Mouse (Mus musculus) CH12.LX (cell line): ENCODE data around the gene Apba2.

Experiments used
- BHLHE40 ChIP-seq: IDR thresholded peaks from 2 replicates; pipeline ENCODE4 v1.6.1; 2011; ENCODE audit warnings: mild to moderate bottlenecking, low read depth, low read length, improper control_type of control experiment
- CHD2 ChIP-seq: IDR thresholded peaks from 2 replicates; pipeline ENCODE4 v1.6.1; 2011; ENCODE audit warnings: low read length, improper control_type of control experiment
- CTCF ChIP-seq, 2 experiments: IDR thresholded peaks in 1 of 2; conservative IDR thresholded peaks in 1 of 2; 2 replicates each; pipeline ENCODE4 v1.5.1; 2011 to 2012; ENCODE audit warnings: low read depth in 2 of 2, low read length in 2 of 2, improper control_type of control experiment in 1 of 2, inconsistent platforms in 1 of 2, mild to moderate bottlenecking in 1 of 2, moderate library complexity in 1 of 2
- ETS1 ChIP-seq: conservative IDR thresholded peaks from 2 replicates; pipeline ENCODE4 v1.6.1; 2012; ENCODE audit warnings: low read depth, mild to moderate bottlenecking, inconsistent platforms, low read length, improper control_type of control experiment, moderate library complexity
- JUND ChIP-seq: conservative IDR thresholded peaks from 2 replicates; pipeline ENCODE4 v1.6.1; 2011; ENCODE audit warnings: low read depth, low read length, improper control_type of control experiment
- MAX ChIP-seq: IDR thresholded peaks from 2 replicates; pipeline ENCODE4 v1.6.1; 2011; ENCODE audit warnings: low read length, improper control_type of control experiment
- POLR2A ChIP-seq: IDR thresholded peaks from 2 replicates; pipeline ENCODE4 v1.6.1; 2011; ENCODE audit warnings: low read depth, mild to moderate bottlenecking, improper control_type of control experiment, low read length
- POLR2AphosphoS2 ChIP-seq: IDR thresholded peaks from 2 replicates; pipeline ENCODE4 v1.6.1; 2011; ENCODE audit warnings: low read depth, low read length, improper control_type of control experiment
- USF1 ChIP-seq: IDR thresholded peaks from 2 replicates; pipeline ENCODE4 v1.6.1; 2014; ENCODE audit warnings: low read depth, mild to moderate bottlenecking, inconsistent platforms, low read length, improper control_type of control experiment
- ZC3H11A ChIP-seq: IDR thresholded peaks from 2 replicates; pipeline ENCODE4 v1.6.1; 2012; ENCODE audit warnings: low read depth, mild to moderate bottlenecking, inconsistent platforms, low read length, improper control_type of control experiment
- ZKSCAN1 ChIP-seq: IDR thresholded peaks from 2 replicates; pipeline ENCODE4 v1.6.1; 2012; ENCODE audit warnings: low read depth, inconsistent platforms, low read length, improper control_type of control experiment, borderline replicate concordance

DNA sequence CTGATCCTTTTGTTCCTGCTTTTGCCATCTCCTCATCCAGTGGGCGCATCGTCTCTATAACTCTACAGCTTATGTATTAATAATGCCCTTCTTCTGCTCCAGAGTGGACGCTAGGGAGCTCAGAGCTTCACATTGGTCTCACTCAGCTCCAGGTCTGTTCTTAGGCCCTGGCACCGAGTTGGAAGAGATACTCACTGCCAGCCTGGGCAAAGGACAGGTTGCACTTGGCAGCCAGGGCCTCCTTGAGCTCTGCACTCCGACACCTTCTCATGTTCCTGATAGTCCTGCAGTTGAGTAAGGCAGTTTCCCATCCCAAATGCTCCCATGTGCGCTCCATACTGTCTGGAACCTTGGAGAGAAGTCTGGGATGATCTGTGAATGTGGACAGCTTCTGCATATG, 76.7 kb downstream of the Apba2 start:
- TF ChIP-seq USF1 (no peak), BHLHE40 (no peak), CTCF (conservative IDR thresholded peaks at IDR 0.05 in 1 of 2, IDR thresholded peaks at IDR 0.05 in 1 of 2; ENCODE audit: low read depth in 2 of 2, low read length in 2 of 2) (no peak), CHD2 (no peak), POLR2AphosphoS2 (no peak), POLR2A (no peak), ETS1 (no peak), MAX (no peak), ZKSCAN1 (no peak), ZC3H11A (no peak), JUND (no peak)
